Comparison of ENCODE assay signal across 17 mouse cellular contexts in the genomic region with DNA sequence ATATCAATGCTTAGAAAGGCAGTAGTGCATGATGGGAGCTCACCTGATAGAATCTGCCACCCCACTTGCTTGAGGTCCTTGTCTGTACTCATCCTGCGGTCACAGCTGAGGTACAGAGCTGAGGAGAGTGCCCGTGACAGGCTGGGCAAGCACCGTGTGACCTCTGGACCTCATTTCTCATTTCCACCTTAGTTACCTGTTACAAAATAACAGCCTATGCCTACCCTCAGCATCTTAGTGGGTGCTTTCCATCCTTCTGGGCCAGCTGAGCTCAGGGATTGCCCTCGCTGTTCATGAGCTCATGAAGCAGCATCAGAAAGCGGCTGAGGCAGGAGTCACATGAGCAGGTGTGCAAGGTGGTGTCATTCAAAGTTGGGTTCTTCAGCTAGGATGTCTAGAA.
"Had no signal": no experiment of that assay in that cellular context is flagged by ENCODE, and none has a peak within 500 bp of the region (broad histone marks: within the 10 kb centered on the region; RNA-seq: fewer than 3 reads in every experiment).

No protein-coding gene starts in this region.

- H3K9me3 ChIP-seq: limb, embryonic 12.5 days; liver, embryonic 13.5 days; lung, embryonic 15.5 days; megakaryocyte, embryonic 14.5 days; neural tube, embryonic 13.5 days had no signal

- DNase-seq: liver; liver, embryonic 13.5 days; liver, postnatal 0 days; lung, postnatal 14 days; right cerebral cortex, postnatal 14 days; thymus, adult 18-20 months; thymus, postnatal 14 days had no signal

- H3K4me2 ChIP-seq: limb, embryonic 12.5 days; liver, embryonic 13.5 days; lung, embryonic 15.5 days; midbrain, embryonic 11.5 days; neural tube, embryonic 13.5 days had no signal

- H3K9ac ChIP-seq: limb, embryonic 12.5 days; liver, embryonic 13.5 days; liver, postnatal 0 days; lung, embryonic 15.5 days; neural tube, embryonic 13.5 days had no signal

- H3K4me1 ChIP-seq: megakaryocyte, embryonic 14.5 days had no signal

- ATAC-seq: inflammation-experienced regulatory T-cells, adult 6 months; intestine, postnatal 0 days; liver, postnatal 0 days; midbrain, embryonic 16.5 days had no signal

- H3K27ac ChIP-seq: layer of hippocampus, adult 2 months; limb, embryonic 12.5 days; liver, embryonic 13.5 days; lung, embryonic 15.5 days; macrophage; neural tube, embryonic 13.5 days had no signal

- H3K4me3 ChIP-seq: layer of hippocampus, adult 2 months; limb, embryonic 12.5 days; liver, embryonic 13.5 days; lung, embryonic 15.5 days; megakaryocyte, embryonic 14.5 days; neural tube, embryonic 13.5 days had no signal

- H3K27me3 ChIP-seq: limb, embryonic 12.5 days; lung, embryonic 15.5 days; neural tube, embryonic 13.5 days had no signal

- H3K36me3 ChIP-seq: limb, embryonic 12.5 days; liver, embryonic 13.5 days; lung, embryonic 15.5 days had no signal
